Comparison of ENCODE assay signal across 16 mouse cellular contexts in the genomic region with DNA sequence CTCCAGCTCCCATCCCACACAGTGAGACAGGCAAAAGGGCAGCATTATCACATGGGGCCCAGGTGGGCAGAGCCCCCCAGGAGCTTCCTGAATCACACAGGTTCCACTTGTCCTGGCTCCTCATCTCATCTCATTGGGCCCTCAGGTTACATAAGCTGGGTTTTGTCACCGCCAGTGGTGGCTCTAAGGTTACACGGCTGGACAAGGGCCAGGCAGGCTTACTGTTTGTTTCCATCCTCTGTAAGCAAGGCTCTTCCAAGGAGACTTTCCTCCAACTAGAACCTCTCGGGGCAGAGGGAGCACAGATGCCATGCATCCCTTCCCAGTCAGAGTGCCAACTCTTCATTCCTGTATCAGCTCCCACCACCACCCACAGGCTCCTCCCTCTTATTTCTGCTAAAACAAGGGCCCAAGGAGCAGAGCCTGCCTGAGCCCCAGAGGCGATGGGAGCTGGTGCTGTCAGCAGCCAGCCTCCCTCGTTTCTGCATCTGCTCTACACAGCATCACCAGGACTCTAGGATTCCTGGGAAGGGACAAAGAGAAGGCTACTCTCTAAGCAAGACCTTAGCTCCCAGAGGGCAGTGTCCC. TPM values are rescaled to one million over a fixed set of nuclear protein-coding genes. Genes with fewer than 3 reads are reported as not detected.
DNase-seq lines count a peak whose midpoint lies in the region; ATAC-seq and TF ChIP-seq lines count a peak whose summit lies in the region.
"Had no signal": no experiment of that assay in that cellular context is flagged by ENCODE, and none has a peak within 500 bp of the region (broad histone marks: within the 10 kb centered on the region; RNA-seq: fewer than 3 reads in every experiment).

No protein-coding gene starts in this region.

- DNase-seq in adrenal gland, adult 8-10 months, result peak; percentile 30
- no peak for DNase-seq in adrenal gland, postnatal 25 days
- no peak for DNase-seq in heart, postnatal 10 days
- DNase-seq in left cerebral cortex, adult 2 months (ENCODE audit: extremely low spot score in 1 of 2, low spot score in 2 of 2), result no peak
- no peak for DNase-seq in left cerebral cortex, adult 11 months (ENCODE audit: low spot score)
- DNase-seq in brain, adult 2 months (ENCODE audit: low read depth, low spot score), result peak; percentile 76
- DNase-seq in thymus, postnatal 14 days, result no peak
- DNase-seq: cerebellum, adult 8-10 months; gastrocnemius, postnatal 36 days had no signal

- H3K27ac ChIP-seq in heart, embryonic 14.5 days (replicated peaks in 1 of 2; ENCODE audit: control insufficient read depth in 1 of 2, insufficient read depth in 1 of 2, low read depth in 2 of 2, low read length in 2 of 2), result peak overlapping the region; percentile 46 to 66; a peak in 3 of 4 replicates
- peak overlapping the region; percentile 84 for H3K27ac ChIP-seq in left cerebral cortex, adult 2 months
- H3K27ac ChIP-seq: hindbrain, embryonic 13.5 days; liver, embryonic 15.5 days had no signal

- no peaks in the 10 kb centered on the region for H3K27me3 ChIP-seq in heart, embryonic 14.5 days (ENCODE audit: control insufficient read depth, insufficient read depth, low read length)
- H3K27me3 ChIP-seq: liver, embryonic 15.5 days had no signal

- no peaks in the 10 kb centered on the region for H3K36me3 ChIP-seq in heart, embryonic 14.5 days (ENCODE audit: control insufficient read depth, insufficient read depth, low read length)
- H3K36me3 ChIP-seq: hindbrain, embryonic 13.5 days; liver, embryonic 15.5 days had no signal

- ATAC-seq in heart, embryonic 14.5 days (ENCODE audit: insufficient number of reproducible peaks, insufficient read depth, low FRiP score, low read depth), result no peak
- ATAC-seq: intestine, embryonic 16.5 days had no signal

- H3K9me3 ChIP-seq in heart, embryonic 14.5 days (ENCODE audit: control insufficient read depth, low read length), result no peaks in the 10 kb centered on the region
- H3K9me3 ChIP-seq: hindbrain, embryonic 13.5 days; liver, embryonic 15.5 days had no signal

- intact Hi-C loops in heart, postnatal 10 days (cut with DNase I), result no loop called here
- intact Hi-C loops in left cerebral cortex, adult 2 months (cut with DNase I), result no loop called here

- TF ChIP-seq CTCF in left cerebral cortex, adult 2 months (IDR thresholded peaks at IDR 0.05), result no peak; the same call in 1 of the 2 replicates

- H3K4me2 ChIP-seq in heart, embryonic 14.5 days (ENCODE audit: low read length), result no peak overlapping the region
- H3K4me2 ChIP-seq: hindbrain, embryonic 13.5 days; liver, embryonic 15.5 days had no signal

- 44% methylated on average over 5 of the region's 5 CpGs for WGBS in heart, embryonic 14.5 days

- H3K9ac ChIP-seq in heart, embryonic 14.5 days (ENCODE audit: low read length), result no peak overlapping the region
- H3K9ac ChIP-seq: hindbrain, embryonic 13.5 days; liver, embryonic 15.5 days had no signal

- H3K4me1 ChIP-seq in heart, embryonic 14.5 days (ENCODE audit: control insufficient read depth in 2 of 2, insufficient read depth in 2 of 2, low read length in 2 of 2), result peaks cover 42 to 49% of the 10 kb centered on the region in 2 experiments
- H3K4me1 ChIP-seq: liver, embryonic 15.5 days had no signal

- H3K4me3 ChIP-seq in heart, embryonic 14.5 days (ENCODE audit: control insufficient read depth in 1 of 2, insufficient read depth in 1 of 2, low read depth in 1 of 2, low read length in 2 of 2), result no peak overlapping the region
- no peak overlapping the region for H3K4me3 ChIP-seq in left cerebral cortex, adult 2 months
- H3K4me3 ChIP-seq: hindbrain, embryonic 13.5 days; liver, embryonic 15.5 days; myocyte had no signal

RNA-seq across cellular contexts. Expression of a gene that starts 20.9 kb away (rescaled TPM):
- total RNA-seq in adrenal gland, adult 8-10 months (2022), result 1 to 10 TPM; 2.2 to 4.2 (median 3.5) TPM
- 2.6 and 2.7 TPM in 2 replicates for total RNA-seq in adrenal gland, postnatal 25 days (2021)
- polyA plus RNA-seq in heart, embryonic 14.5 days (2014; fragmentation: Nextera tagmentation; extraction: Ambion mirVana), result 5.1 and 5.3 TPM in 2 replicates
- 1 to 10 TPM in 1 of 2 experiments, under 1 TPM in 1; 0.98 to 1.0 TPM for total RNA-seq in heart, postnatal 10 days (2021)
- total RNA-seq in left cerebral cortex, adult 2 months (2021), result 100 to 1,000 TPM; 282 to 283 TPM
- total RNA-seq: common myeloid progenitor, adult 5-6 weeks; MEL had no signal
- polyA plus RNA-seq: myocyte had no signal

Comparison
In these comparisons a context has a peak if more than half of its experiments do, and no peak if none do; other contexts are left out.
1. DNase-seq: peak in adrenal gland, adult 8-10 months (single experiment) and brain, adult 2 months (single experiment); none in adrenal gland, postnatal 25 days (single experiment), heart, postnatal 10 days (0 of 2), left cerebral cortex, adult 2 months (0 of 2), left cerebral cortex, adult 11 months (single experiment) and thymus, postnatal 14 days (single experiment).
2. RNA of a gene that starts 20.9 kb away (total RNA-seq): 282 to 283 TPM in left cerebral cortex, adult 2 months; 2.2 to 4.2 TPM in adrenal gland, adult 8-10 months, 2.6 to 2.7 TPM in adrenal gland, postnatal 25 days and 0.98 to 1.0 TPM in heart, postnatal 10 days; every median in the first group is over 10 times any median in the second.